Mouse (Mus musculus) liver, embryonic 11.5 days (tissue): ENCODE measurements around the gene Flcn. TPM values are rescaled to one million over a fixed set of nuclear protein-coding genes. Genes with fewer than 3 reads are reported as not detected.
A peak's percentile ranks its signal among the peaks of the same experiment; 100 is the strongest.
"Not testable (repeated sequence)": the region's sequence is repeated elsewhere in the genome, so short reads cannot be mapped to it uniquely, and the experiment has no call there.

Source experiments
- ATAC-seq: fragments of 200-750 bp; cut with Nextera tagmentation; replicated peaks from 2 replicates; pipeline ENCODE4 v1.8.0; 2017; ENCODE audit warnings: moderate number of reproducible peaks, mild to moderate bottlenecking, moderate TSS enrichment, moderate library complexity; ENCODE audit not compliant: low FRiP score
- DNase-seq: peaks from one replicate; pipeline ENCODE4 v3.0.0-alpha.2; 2017; ENCODE audit warnings: low spot score
- H3K27ac ChIP-seq: fragments of 300-500 bp; sonication (generic); 2 replicates; pipeline ENCODE4 v1.5.1; 2014; ENCODE audit warnings: mild to moderate bottlenecking, low read depth, low read length, control low read depth
- H3K27me3 ChIP-seq: fragments of 300-500 bp; sonication (generic); replicated peaks from 2 replicates; pipeline ENCODE4 v1.6.1; 2014; ENCODE audit warnings: low read length, mixed read lengths; ENCODE audit not compliant: control insufficient read depth, insufficient read depth
- H3K36me3 ChIP-seq: fragments of 300-500 bp; sonication (generic); 2 replicates; pipeline ENCODE4 v1.6.1; 2014; ENCODE audit warnings: mild to moderate bottlenecking, low read length, moderate library complexity, mixed read lengths; ENCODE audit not compliant: control insufficient read depth, insufficient read depth
- H3K4me1 ChIP-seq: fragments of 300-500 bp; sonication (generic); replicated peaks from 2 replicates; pipeline ENCODE4 v1.6.1; 2014; ENCODE audit warnings: low read length, mixed read lengths; ENCODE audit not compliant: control insufficient read depth, insufficient read depth
- H3K4me2 ChIP-seq: fragments of 300-500 bp; sonication (generic); 2 replicates; pipeline ENCODE4 v1.6.1; 2014; ENCODE audit warnings: mild to moderate bottlenecking, control low read depth, moderate library complexity
- H3K4me3 ChIP-seq: fragments of 300-500 bp; sonication (generic); 2 replicates; pipeline ENCODE4 v1.5.1; 2014; ENCODE audit warnings: low read depth, low read length, control low read depth
- H3K9ac ChIP-seq: fragments of 300-500 bp; sonication (generic); 2 replicates; pipeline ENCODE4 v1.6.1; 2014; ENCODE audit warnings: low read depth, low read length, control low read depth
- H3K9me3 ChIP-seq: fragments of 300-500 bp; sonication (generic); 2 replicates; pipeline ENCODE4 v1.6.1; 2016; ENCODE audit warnings: low read length, inconsistent platforms, mixed read lengths; ENCODE audit not compliant: control insufficient read depth
- WGBS: fragments of 180-500 bp; shearing (Covaris S2); extraction: QIAGEN DNeasy Blood & Tissue Kit; methylation state at CpG from one replicate; pipeline ENCODE4 v1.1.7; 2014; 5-methylcytosine and 5-hydroxymethylcytosine counted together
- polyA plus RNA-seq: library from polyadenylated mRNA; unstranded; fragments of >200 nt; fragmentation: Nextera tagmentation; extraction: Ambion mirVana; gene quantifications from 2 replicates; pipeline ENCODE4 v1.2.1, GENCODE M21; 2014

Gene Flcn
- polyA plus RNA-seq, 1 experiment from 2014 or later: 33.1 TPM

GRCm38 (mm10) chr11:59837789-59838188 lies 28.0 kb upstream of the Flcn start:
- Histone ChIP-seq H3K4me1 (peaks cover 16% of the 10 kb centered on the region), H3K9ac (peak overlapping the region; percentile 62; the same call in 1 of the 2 replicates), H3K36me3 (peaks cover 11% of the 10 kb centered on the region; the same call in 1 of the 2 replicates), H3K4me3 (peak overlapping the region; percentile 83), H3K4me2 (peak overlapping the region; percentile 82)
- not testable (repeated sequence) for H3K27ac ChIP-seq, H3K9me3 ChIP-seq, ATAC-seq, DNase-seq, H3K27me3 ChIP-seq
- no CpG with 5 or more reads among the region's 1 CpGs for WGBS

GRCm38 (mm10) chr11:59821625-59822024 lies 11.8 kb upstream of the Flcn start:
- Histone ChIP-seq H3K27me3 (no peaks in the 10 kb centered on the region), H3K27ac (no peak overlapping the region), H3K4me1 (no peaks in the 10 kb centered on the region), H3K4me2 (no peak overlapping the region), H3K36me3 (peaks cover 75% of the 10 kb centered on the region), H3K4me3 (no peak overlapping the region), H3K9ac (no peak overlapping the region), H3K9me3 (no peaks in the 10 kb centered on the region)
- no peak for DNase-seq
- WGBS: 92% methylated on average over 3 of the region's 3 CpGs
- ATAC-seq: no peak

- H3K27ac ChIP-seq: no peak overlapping the region
- WGBS: 88% methylated on average over 3 of the region's 3 CpGs
- peaks cover 54% of the 10 kb centered on the region for H3K36me3 ChIP-seq
- no peaks in the 10 kb centered on the region for H3K9me3 ChIP-seq
- ATAC-seq (no peak), DNase-seq (no peak)
- no peaks in the 10 kb centered on the region for H3K27me3 ChIP-seq
- H3K4me2 ChIP-seq: no peak overlapping the region
- H3K4me3 ChIP-seq: no peak overlapping the region
- no peaks in the 10 kb centered on the region for H3K4me1 ChIP-seq
- no peak overlapping the region for H3K9ac ChIP-seq
Observed at GRCm38 (mm10) chr11:59817916-59818315, 8.1 kb upstream of the Flcn start.

- 84% methylated on average over 6 of the region's 6 CpGs for WGBS
- H3K4me2 ChIP-seq: no peak overlapping the region
- H3K4me3 ChIP-seq: no peak overlapping the region
- ATAC-seq (no peak), DNase-seq (no peak)
- H3K9ac ChIP-seq: no peak overlapping the region
- H3K9me3 ChIP-seq: no peaks in the 10 kb centered on the region
- H3K27me3 ChIP-seq: no peaks in the 10 kb centered on the region
- H3K4me1 ChIP-seq: peaks cover 3% of the 10 kb centered on the region; the same call in 1 of the 2 replicates
- H3K27ac ChIP-seq: no peak overlapping the region
- H3K36me3 ChIP-seq: peaks cover 41% of the 10 kb centered on the region
Observed at GRCm38 (mm10) chr11:59815482-59816065, 5.8 kb upstream of the Flcn start.

- WGBS: 87% methylated on average over 6 of the region's 6 CpGs
- ATAC-seq: no peak
- Histone ChIP-seq H3K27me3 (no peaks in the 10 kb centered on the region), H3K9me3 (no peaks in the 10 kb centered on the region), H3K27ac (no peak overlapping the region), H3K36me3 (peaks cover 36% of the 10 kb centered on the region), H3K4me3 (no peak overlapping the region), H3K4me1 (peaks cover 3% of the 10 kb centered on the region; the same call in 1 of the 2 replicates), H3K4me2 (no peak overlapping the region), H3K9ac (no peak overlapping the region)
- no peak for DNase-seq
Observed at GRCm38 (mm10) chr11:59814936-59815335, 5.1 kb upstream of the Flcn start.

GRCm38 (mm10) chr11:59814311-59814710 lies 4.5 kb upstream of the Flcn start:
- no peaks in the 10 kb centered on the region for H3K9me3 ChIP-seq
- peaks cover 29% of the 10 kb centered on the region for H3K36me3 ChIP-seq
- ATAC-seq (no peak), DNase-seq (no peak)
- no peaks in the 10 kb centered on the region for H3K27me3 ChIP-seq
- 88% methylated on average over 1 of the region's 1 CpGs for WGBS
- no peak overlapping the region for H3K4me2 ChIP-seq
- no peak overlapping the region for H3K27ac ChIP-seq
- H3K4me3 ChIP-seq: no peak overlapping the region
- no peak overlapping the region for H3K9ac ChIP-seq
- peaks cover 3% of the 10 kb centered on the region; the same call in 1 of the 2 replicates for H3K4me1 ChIP-seq

GRCm38 (mm10) chr11:59813276-59813675 lies 3.5 kb upstream of the Flcn start:
- Histone ChIP-seq H3K4me2 (no peak overlapping the region), H3K27me3 (no peaks in the 10 kb centered on the region), H3K9me3 (no peaks in the 10 kb centered on the region), H3K9ac (no peak overlapping the region), H3K27ac (no peak overlapping the region), H3K4me1 (peaks cover 11% of the 10 kb centered on the region), H3K4me3 (no peak overlapping the region), H3K36me3 (peaks cover 19% of the 10 kb centered on the region)
- WGBS: 75% methylated on average over 3 of the region's 3 CpGs
- DNase-seq (no peak), ATAC-seq (no peak)

- H3K4me3 ChIP-seq: peak overlapping the region; percentile 87; the same call in 1 of the 2 replicates
- no peaks in the 10 kb centered on the region for H3K27me3 ChIP-seq
- H3K4me2 ChIP-seq: peak overlapping the region; percentile 98
- 57% methylated on average over 4 of the region's 4 CpGs for WGBS
- no peak for ATAC-seq
- no peaks in the 10 kb centered on the region for H3K9me3 ChIP-seq
- DNase-seq: no peak
- no peak overlapping the region; the same call in 1 of the 2 replicates for H3K27ac ChIP-seq
- H3K36me3 ChIP-seq: peaks cover 17% of the 10 kb centered on the region
- 0 out of 2 replicates have a peak overlapping the region, but pooled peaks have one; percentile 35 for H3K9ac ChIP-seq
- peaks cover 11% of the 10 kb centered on the region for H3K4me1 ChIP-seq
Observed at GRCm38 (mm10) chr11:59811211-59811610, 1.4 kb upstream of the Flcn start.

GRCm38 (mm10) chr11:59810480-59811158 lies 803 bp upstream of the Flcn start:
- 33% methylated on average over 14 of the region's 14 CpGs for WGBS
- H3K4me1 ChIP-seq: peaks cover 11% of the 10 kb centered on the region
- H3K27ac ChIP-seq: peak overlapping the region; percentile 97
- H3K27me3 ChIP-seq: no peaks in the 10 kb centered on the region
- H3K4me3 ChIP-seq: peak overlapping the region; percentile 87
- peaks cover 16% of the 10 kb centered on the region for H3K36me3 ChIP-seq
- no peak for ATAC-seq
- H3K4me2 ChIP-seq: peak overlapping the region; percentile 98
- H3K9me3 ChIP-seq: no peaks in the 10 kb centered on the region
- DNase-seq: no peak
- peak overlapping the region; percentile 93 for H3K9ac ChIP-seq
